Mouse (Mus musculus): ENCODE data around the gene Ephb4. TPM values are rescaled to one million over a fixed set of nuclear protein-coding genes. Genes with fewer than 3 reads are reported as not detected.
A peak's percentile ranks its signal among the peaks of the same experiment; 100 is the strongest.

Ephb4 gene
- polyA plus RNA-seq, 1 experiment from 2014 or later: 54.9 TPM

DNA sequence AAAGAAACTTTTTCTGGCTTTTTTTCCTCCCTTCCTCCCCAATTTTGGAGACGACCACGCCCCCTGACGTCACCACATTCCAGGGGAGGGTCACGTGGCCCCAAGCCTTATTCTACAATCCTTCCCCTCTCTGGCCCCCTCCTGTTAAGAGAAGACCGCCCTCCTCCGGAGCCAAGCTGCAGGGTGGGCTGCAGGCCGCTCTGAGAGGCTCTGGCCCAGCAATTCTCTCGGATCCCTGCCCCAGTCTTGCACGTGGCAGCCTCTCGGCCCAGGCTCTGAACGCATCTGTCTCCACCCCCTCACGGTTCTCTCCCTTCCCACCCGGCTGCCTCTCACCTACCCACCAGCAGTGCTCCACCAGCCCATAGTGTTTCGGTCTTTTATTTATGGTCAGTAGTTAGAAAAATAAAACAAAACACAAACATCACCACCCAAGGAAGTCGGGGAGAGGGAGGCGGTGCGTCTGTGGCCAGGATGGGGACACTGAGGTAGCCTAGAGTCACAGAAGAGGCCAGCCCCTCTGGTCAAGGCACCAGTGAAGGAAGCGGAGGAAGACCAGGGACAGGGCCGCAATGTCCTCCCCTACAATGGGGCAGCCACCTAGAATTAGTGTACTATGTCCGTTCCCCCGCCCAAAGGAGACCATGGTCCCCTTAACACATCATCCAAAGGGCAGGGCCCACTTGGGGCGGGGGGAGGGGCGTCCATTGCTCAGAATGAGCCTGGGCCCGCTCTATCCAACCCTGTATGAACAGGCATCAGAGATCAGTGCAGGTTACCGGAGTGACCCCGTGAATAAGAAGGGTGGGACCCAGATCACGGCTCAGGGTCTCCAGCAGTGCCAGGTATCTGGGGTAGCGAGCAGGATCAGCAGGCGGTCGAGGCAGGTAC, 35.5 kb upstream of the Ephb4 start, which contains the start of gene Trip6:
Trip6 (minus strand) TSS at position 212 of the 891 bp plus-strand sequence.
- Histone ChIP-seq H3K4me1 (peaks cover 41% of the 10 kb centered on the region), H3K9me3 (replicated peaks) (no peaks in the 10 kb centered on the region), H3K36me3 (peaks cover 51% of the 10 kb centered on the region), H3K4me3 (replicated peaks) (peak within 1 kb of the TSS; percentile 75), H3K27me3 (no peaks in the 10 kb centered on the region), H3K9ac (peak within 1 kb of the TSS; percentile 80), H3K27ac (peak within 1 kb of the TSS; percentile 95), H3K4me2 (peak within 1 kb of the TSS; percentile 85)
- 17% methylated on average over 30 of the region's 30 CpGs for WGBS
- peak; percentile 95 for ATAC-seq (replicated peaks; ENCODE audit: low FRiP score)

DNA sequence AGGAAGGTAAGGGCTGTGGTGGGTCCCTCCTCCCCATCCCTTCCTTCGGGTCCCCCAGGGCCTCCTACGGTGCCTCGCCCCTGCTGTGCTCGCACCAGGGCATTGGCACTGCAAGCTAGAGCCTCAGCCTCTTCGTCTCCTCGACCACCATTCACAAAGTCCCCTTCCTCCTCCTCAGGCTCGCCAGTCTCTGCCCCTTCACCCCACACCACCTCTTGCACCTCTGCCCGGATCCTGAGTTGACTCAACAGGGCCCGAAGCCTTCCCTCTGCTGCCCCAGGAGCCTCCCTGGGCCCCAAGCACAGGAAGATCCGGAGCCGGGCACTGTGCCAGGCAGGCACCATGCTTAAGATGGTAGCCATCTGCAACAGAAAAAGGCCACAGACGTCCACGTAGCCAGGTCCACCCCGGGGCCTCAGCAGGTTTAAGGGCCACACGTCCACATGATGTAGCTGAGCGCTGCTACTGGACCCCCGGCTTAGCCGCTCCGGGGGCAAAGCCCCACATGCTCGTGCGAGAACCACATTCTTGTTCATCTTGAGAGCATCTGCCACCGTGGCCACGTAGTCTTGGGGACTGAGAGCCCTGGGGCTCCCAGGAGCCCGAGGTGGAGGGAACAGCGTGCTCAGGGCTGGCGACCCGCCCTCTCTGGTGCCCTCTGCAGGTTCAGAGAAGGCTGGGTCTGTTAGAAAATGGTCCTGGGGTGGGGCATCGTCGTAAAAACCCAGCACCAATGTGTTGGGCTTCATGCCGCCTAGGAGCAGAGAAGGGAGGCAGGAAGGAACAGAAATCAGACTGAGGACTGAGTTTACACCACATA, 34.6 kb upstream of the Ephb4 start:
- H3K9ac ChIP-seq: 0 out of 2 replicates have a peak overlapping the region, but pooled peaks have one; percentile 80
- peak overlapping the region; percentile 95 for H3K27ac ChIP-seq
- peaks cover 41% of the 10 kb centered on the region for H3K4me1 ChIP-seq
- H3K4me3 ChIP-seq (replicated peaks): 0 out of 2 replicates have a peak overlapping the region, but pooled peaks have one; percentile 75
- peaks cover 51% of the 10 kb centered on the region for H3K36me3 ChIP-seq
- H3K27me3 ChIP-seq: no peaks in the 10 kb centered on the region
- H3K9me3 ChIP-seq (replicated peaks): no peaks in the 10 kb centered on the region
- peak overlapping the region; percentile 85 for H3K4me2 ChIP-seq
- ATAC-seq (replicated peaks; ENCODE audit: low FRiP score): peak; percentile 0; the same call in 1 of the 2 replicates
- 43% methylated on average over 30 of the region's 30 CpGs for WGBS

GRCm38 (mm10) chr5:137317361-137317760, 32.5 kb upstream of the Ephb4 start:
- no peak overlapping the region for H3K27ac ChIP-seq
- no peak for ATAC-seq (replicated peaks; ENCODE audit: low FRiP score)
- no peak overlapping the region for H3K4me3 ChIP-seq (replicated peaks)
- H3K27me3 ChIP-seq: no peaks in the 10 kb centered on the region
- H3K4me1 ChIP-seq: peaks cover 29% of the 10 kb centered on the region
- H3K9me3 ChIP-seq (replicated peaks): no peaks in the 10 kb centered on the region
- H3K9ac ChIP-seq: no peak overlapping the region
- peaks cover 50% of the 10 kb centered on the region for H3K36me3 ChIP-seq
- WGBS: 91% methylated on average over 8 of the region's 8 CpGs
- no peak overlapping the region for H3K4me2 ChIP-seq

DNA sequence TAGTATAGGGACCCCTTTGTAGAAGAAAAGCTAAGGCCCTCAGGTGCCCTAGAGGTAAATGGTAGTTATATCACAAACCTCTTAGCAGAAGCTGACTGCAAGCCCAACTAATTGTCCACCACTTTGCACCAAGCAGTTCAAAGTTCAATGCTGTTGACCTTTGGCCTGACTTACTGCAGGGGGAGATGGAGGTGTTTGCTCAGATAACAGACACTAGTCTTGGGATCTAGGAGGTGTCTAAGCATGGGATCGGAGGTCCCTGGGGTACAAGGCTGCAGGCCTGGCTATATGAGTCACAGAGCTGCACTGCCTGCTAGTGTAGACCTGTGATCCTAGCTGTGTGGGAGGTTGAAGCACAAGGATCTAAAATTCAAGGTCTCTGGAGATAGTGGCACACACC, 31.3 kb upstream of the Ephb4 start:
- no peak overlapping the region for H3K4me2 ChIP-seq
- WGBS: 75% methylated on average over 1 of the region's 1 CpGs
- peaks cover 17% of the 10 kb centered on the region for H3K4me1 ChIP-seq

DNA sequence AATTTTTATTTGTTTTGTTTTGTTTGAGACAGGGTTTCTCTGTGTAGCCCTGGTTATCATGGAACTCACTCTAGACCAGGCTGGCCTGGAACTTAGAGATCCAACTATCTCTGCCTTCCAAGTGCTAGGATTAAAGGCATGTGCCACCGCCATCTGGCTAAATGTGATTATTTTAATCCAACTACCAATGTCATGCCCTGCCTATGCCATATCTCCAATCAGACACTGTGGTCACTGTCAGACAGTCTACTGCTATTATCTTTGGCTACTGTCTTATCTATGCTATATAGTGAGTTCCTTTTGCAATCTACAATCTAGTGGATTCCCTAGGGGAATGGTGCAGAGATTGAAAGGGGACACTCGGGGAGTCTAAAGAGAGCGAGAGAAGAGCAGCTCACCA, 28.9 kb upstream of the Ephb4 start:
- H3K27ac ChIP-seq: no peak overlapping the region
- no peaks in the 10 kb centered on the region for H3K4me1 ChIP-seq
- H3K27me3 ChIP-seq: no peaks in the 10 kb centered on the region
- no peak overlapping the region for H3K4me3 ChIP-seq (replicated peaks)
- no peaks in the 10 kb centered on the region for H3K9me3 ChIP-seq (replicated peaks)
- H3K9ac ChIP-seq: no peak overlapping the region
- WGBS: 92% methylated on average over 3 of the region's 3 CpGs
- H3K4me2 ChIP-seq: no peak overlapping the region
- peaks cover 74% of the 10 kb centered on the region for H3K36me3 ChIP-seq
- ATAC-seq (replicated peaks; ENCODE audit: low FRiP score): no peak

More for the DNA sequence above, 31.3 kb upstream of the Ephb4 start:
- Histone ChIP-seq H3K9me3 (replicated peaks) (no peaks in the 10 kb centered on the region), H3K27ac (no peak overlapping the region), H3K9ac (no peak overlapping the region), H3K27me3 (no peaks in the 10 kb centered on the region), H3K4me3 (replicated peaks) (no peak overlapping the region), H3K36me3 (peaks cover 57% of the 10 kb centered on the region)
- no peak for ATAC-seq (replicated peaks; ENCODE audit: low FRiP score)

DNA sequence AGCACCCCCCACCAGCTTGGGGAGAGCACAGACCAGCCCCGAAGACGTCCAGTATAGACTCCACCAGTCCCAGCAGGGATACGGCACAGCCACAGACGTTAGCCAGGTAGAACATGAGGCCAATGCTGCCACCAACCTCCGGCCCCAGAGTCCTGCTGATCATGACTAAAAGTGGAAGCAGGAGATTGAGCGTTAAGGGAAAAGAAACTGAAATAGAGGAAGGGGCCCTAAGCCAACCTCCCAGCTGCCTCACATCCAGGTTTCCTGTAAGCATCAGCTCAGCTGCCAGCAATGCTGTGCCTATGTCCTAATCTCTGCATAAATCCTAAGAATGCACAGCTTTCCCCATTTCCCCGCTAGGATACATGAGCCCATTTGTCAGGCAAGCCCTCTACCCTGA, 19.0 kb upstream of the Ephb4 start:
- Histone ChIP-seq H3K9ac (no peak overlapping the region), H3K4me2 (no peak overlapping the region), H3K36me3 (peaks cover 14% of the 10 kb centered on the region), H3K27ac (no peak overlapping the region), H3K4me3 (replicated peaks) (no peak overlapping the region), H3K4me1 (peaks cover 11% of the 10 kb centered on the region), H3K27me3 (no peaks in the 10 kb centered on the region), H3K9me3 (replicated peaks) (no peaks in the 10 kb centered on the region)
- 86% methylated on average over 7 of the region's 7 CpGs for WGBS
- ATAC-seq (replicated peaks; ENCODE audit: low FRiP score): no peak

DNA sequence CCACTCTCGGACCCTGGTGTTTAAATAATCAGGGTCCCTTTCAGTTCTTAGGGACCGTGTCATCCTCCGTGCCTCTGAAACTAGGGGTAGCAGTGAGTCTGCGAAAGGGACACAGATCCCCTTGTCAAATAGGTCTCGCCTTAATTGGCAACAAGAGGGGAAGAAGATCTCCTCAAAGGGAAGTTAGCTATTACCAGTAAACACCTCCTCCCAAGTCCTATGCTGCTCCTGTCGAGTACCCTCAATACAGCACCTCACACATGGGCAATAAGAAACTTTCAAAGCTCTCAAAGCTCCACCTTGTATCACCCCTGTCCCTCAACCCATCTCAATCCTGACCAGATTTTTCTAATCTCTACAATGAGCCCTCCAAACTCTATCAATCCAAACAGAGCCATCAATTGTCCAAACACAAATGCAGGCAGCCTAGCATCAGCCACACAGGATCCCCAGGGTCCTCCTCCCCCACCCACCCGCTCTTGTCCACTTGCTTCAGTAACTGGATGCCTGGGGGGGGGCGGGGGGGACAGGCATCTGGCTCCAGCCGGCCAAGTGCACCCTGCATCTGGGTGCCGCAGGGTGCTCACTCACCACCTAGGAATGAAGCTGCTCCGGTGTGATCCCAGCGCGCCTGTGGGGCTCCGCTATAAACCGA, 16.9 kb upstream of the Ephb4 start:
- H3K27me3 ChIP-seq: no peaks in the 10 kb centered on the region
- WGBS: 13% methylated on average over 15 of the region's 15 CpGs
- H3K9me3 ChIP-seq (replicated peaks): no peaks in the 10 kb centered on the region
- H3K4me1 ChIP-seq: peaks cover 23% of the 10 kb centered on the region
- peak overlapping the region; percentile 79 for H3K27ac ChIP-seq
- H3K4me3 ChIP-seq (replicated peaks): peak overlapping the region; percentile 77
- H3K9ac ChIP-seq: peak overlapping the region; percentile 66
- peaks cover 2% of the 10 kb centered on the region; the same call in 1 of the 2 replicates for H3K36me3 ChIP-seq
- peak overlapping the region; percentile 97 for H3K4me2 ChIP-seq
- no peak; the same call in 1 of the 2 replicates for ATAC-seq (replicated peaks; ENCODE audit: low FRiP score)

GRCm38 (mm10) chr5:137333512-137334174, 16.3 kb upstream of the Ephb4 start, which contains the start of gene Slc12a9:
Slc12a9 (minus strand) TSS chr5:137333597.
- peak; percentile 94 for ATAC-seq (replicated peaks; ENCODE audit: low FRiP score)
- H3K27ac ChIP-seq: peak within 1 kb of the TSS; percentile 79
- no peaks in the 10 kb centered on the region for H3K9me3 ChIP-seq (replicated peaks)
- H3K36me3 ChIP-seq: no peaks in the 10 kb centered on the region; the same call in 1 of the 2 replicates
- peak within 1 kb of the TSS; percentile 77 for H3K4me3 ChIP-seq (replicated peaks)
- no peaks in the 10 kb centered on the region for H3K27me3 ChIP-seq
- peak within 1 kb of the TSS; percentile 97 for H3K4me2 ChIP-seq
- peaks cover 23% of the 10 kb centered on the region for H3K4me1 ChIP-seq
- under 1% methylated on average over 44 of the region's 44 CpGs for WGBS
- H3K9ac ChIP-seq: peak within 1 kb of the TSS; percentile 66

DNA sequence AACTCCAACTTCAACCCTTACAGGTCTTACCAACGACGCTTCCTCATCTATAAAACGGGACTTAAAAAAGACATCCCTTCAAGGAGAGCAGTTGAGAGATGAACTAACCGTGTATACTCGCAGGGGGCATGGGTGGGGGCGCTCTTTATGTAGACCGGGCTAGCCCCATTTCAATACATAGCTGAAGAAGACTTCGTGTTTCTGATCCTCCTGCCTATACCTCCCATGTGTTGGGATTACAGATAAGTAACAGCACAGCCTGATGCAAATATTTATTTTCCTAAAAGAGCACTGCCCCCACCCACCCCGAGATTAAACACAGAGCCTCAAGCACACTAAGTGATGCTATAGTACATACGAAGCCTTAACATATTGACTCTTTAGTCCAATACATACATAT, 15.6 kb upstream of the Ephb4 start:
- H3K27ac ChIP-seq: peak overlapping the region; percentile 79; the same call in 1 of the 2 replicates

DNA sequence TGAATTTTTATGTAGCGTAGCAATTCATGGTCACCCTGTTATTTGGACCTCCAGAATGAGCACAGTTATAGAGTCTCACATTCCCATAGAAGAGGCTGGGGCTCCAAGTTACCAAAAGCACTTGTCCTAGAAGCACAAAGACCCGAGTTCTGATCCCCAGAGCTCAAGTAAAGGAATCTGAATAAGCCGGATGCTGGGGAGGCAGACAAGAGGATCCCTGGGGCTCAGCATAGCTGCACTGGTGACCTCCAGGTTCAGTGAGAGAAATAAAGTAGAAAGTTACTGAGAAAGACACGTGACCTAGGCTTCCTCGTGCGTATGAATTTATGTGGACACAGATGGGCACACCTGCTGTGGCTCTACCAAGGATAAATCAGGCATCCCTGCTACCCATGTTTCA, 14.8 kb upstream of the Ephb4 start:
- no peak overlapping the region for H3K27ac ChIP-seq
- H3K4me2 ChIP-seq: no peak overlapping the region
- H3K27me3 ChIP-seq: no peaks in the 10 kb centered on the region
- H3K9me3 ChIP-seq (replicated peaks): no peaks in the 10 kb centered on the region
- ATAC-seq (replicated peaks; ENCODE audit: low FRiP score): no peak
- no peak overlapping the region for H3K4me3 ChIP-seq (replicated peaks)
- 70% methylated on average over 6 of the region's 6 CpGs for WGBS
- 0 out of 2 replicates have a peak overlapping the region, but pooled peaks have one; percentile 18 for H3K9ac ChIP-seq
- no peaks in the 10 kb centered on the region; the same call in 1 of the 2 replicates for H3K36me3 ChIP-seq
- H3K4me1 ChIP-seq: peaks cover 37% of the 10 kb centered on the region

More for the DNA sequence above, 15.6 kb upstream of the Ephb4 start:
- no peak for ATAC-seq (replicated peaks; ENCODE audit: low FRiP score)
- Histone ChIP-seq H3K9me3 (replicated peaks) (no peaks in the 10 kb centered on the region), H3K27me3 (no peaks in the 10 kb centered on the region), H3K4me1 (peaks cover 29% of the 10 kb centered on the region), H3K9ac (no peak overlapping the region), H3K4me3 (replicated peaks) (peak overlapping the region; percentile 77), H3K4me2 (peak overlapping the region; percentile 97), H3K36me3 (no peaks in the 10 kb centered on the region; the same call in 1 of the 2 replicates)
- 61% methylated on average over 10 of the region's 10 CpGs for WGBS

- peaks cover 38% of the 10 kb centered on the region for H3K4me1 ChIP-seq
- no peaks in the 10 kb centered on the region for H3K9me3 ChIP-seq (replicated peaks)
- H3K9ac ChIP-seq: no peak overlapping the region
- no peak for ATAC-seq (replicated peaks; ENCODE audit: low FRiP score)
- 60% methylated on average over 8 of the region's 8 CpGs for WGBS
- H3K4me3 ChIP-seq (replicated peaks): no peak overlapping the region
- H3K4me2 ChIP-seq: no peak overlapping the region
- H3K27me3 ChIP-seq: no peaks in the 10 kb centered on the region
- no peaks in the 10 kb centered on the region for H3K36me3 ChIP-seq
- peak overlapping the region; percentile 41 for H3K27ac ChIP-seq
These were observed 12.7 kb upstream of the Ephb4 start for GRCm38 (mm10) chr5:137337190-137337589.
